Mouse (Mus musculus): ENCODE results near the gene Chrd. TPM values are rescaled to one million over a fixed set of nuclear protein-coding genes. Genes with fewer than 3 reads are reported as not detected.

The Chrd gene
- 5.7 and 6.4 TPM in 2 replicates for polyA plus RNA-seq (2015; fragmentation: Nextera tagmentation; extraction: Ambion mirVana)

GRCm38 (mm10) chr16:20732925-20733730, at the start of gene Chrd:
Chrd (plus strand) TSS chr16:20733127.
- Histone ChIP-seq H3K9me3 (no peaks in the 10 kb centered on the region), H3K4me1 (replicated peaks) (peaks cover 25% of the 10 kb centered on the region), H3K27ac (peak within 1 kb of the TSS; percentile 88), H3K9ac (peak within 1 kb of the TSS; percentile 89), H3K4me3 (peak within 1 kb of the TSS; percentile 72), H3K4me2 (peak within 1 kb of the TSS; percentile 96), H3K27me3 (peaks cover 36% of the 10 kb centered on the region), H3K36me3 (peaks cover 22% of the 10 kb centered on the region)
- ATAC-seq (ENCODE audit: low FRiP score), result peak; percentile 79
- under 1% methylated on average over 57 of the region's 70 CpGs for WGBS

- WGBS, result 95% methylated on average over 3 of the region's 3 CpGs
- Histone ChIP-seq H3K4me3 (no peak overlapping the region), H3K27me3 (no peaks in the 10 kb centered on the region), H3K4me1 (replicated peaks) (peaks cover 37% of the 10 kb centered on the region), H3K9ac (no peak overlapping the region), H3K36me3 (peaks cover 66% of the 10 kb centered on the region), H3K27ac (no peak overlapping the region), H3K4me2 (no peak overlapping the region), H3K9me3 (no peaks in the 10 kb centered on the region)
- ATAC-seq (ENCODE audit: low FRiP score), result no peak
Measured at GRCm38 (mm10) chr16:20690774-20691173, 42.2 kb upstream of the Chrd start.

GRCm38 (mm10) chr16:20691617-20692016, 41.3 kb upstream of the Chrd start:
- no peak overlapping the region for H3K4me3 ChIP-seq
- H3K27ac ChIP-seq, result peak overlapping the region; percentile 98; the same call in 1 of the 2 replicates
- H3K9ac ChIP-seq, result no peak overlapping the region
- peaks cover 46% of the 10 kb centered on the region for H3K4me1 ChIP-seq (replicated peaks)
- H3K9me3 ChIP-seq, result no peaks in the 10 kb centered on the region
- 82% methylated on average over 1 of the region's 1 CpGs for WGBS
- H3K36me3 ChIP-seq, result peaks cover 58% of the 10 kb centered on the region
- H3K27me3 ChIP-seq, result no peaks in the 10 kb centered on the region
- no peak for ATAC-seq (ENCODE audit: low FRiP score)
- H3K4me2 ChIP-seq, result no peak overlapping the region

GRCm38 (mm10) chr16:20692241-20692965, 40.5 kb upstream of the Chrd start:
- H3K27ac ChIP-seq, result peak overlapping the region; percentile 98
- WGBS, result 37% methylated on average over 16 of the region's 16 CpGs
- H3K4me2 ChIP-seq, result peak overlapping the region; percentile 81
- peak; percentile 0; the same call in 1 of the 2 replicates for ATAC-seq (ENCODE audit: low FRiP score)
- H3K27me3 ChIP-seq, result no peaks in the 10 kb centered on the region
- H3K4me3 ChIP-seq, result peak overlapping the region; percentile 64
- H3K36me3 ChIP-seq, result peaks cover 50% of the 10 kb centered on the region
- peak overlapping the region; percentile 85; the same call in 1 of the 2 replicates for H3K9ac ChIP-seq
- H3K4me1 ChIP-seq (replicated peaks), result peaks cover 49% of the 10 kb centered on the region
- no peaks in the 10 kb centered on the region for H3K9me3 ChIP-seq

GRCm38 (mm10) chr16:20693111-20693701, 39.7 kb upstream of the Chrd start, which contains the start of gene Fam131a:
Fam131a (plus strand) TSS chr16:20693241.
- Histone ChIP-seq H3K4me1 (replicated peaks) (peaks cover 49% of the 10 kb centered on the region), H3K9me3 (no peaks in the 10 kb centered on the region), H3K27me3 (no peaks in the 10 kb centered on the region), H3K9ac (peak within 1 kb of the TSS; percentile 85), H3K4me3 (peak within 1 kb of the TSS; percentile 64), H3K27ac (peak within 1 kb of the TSS; percentile 98), H3K4me2 (peak within 1 kb of the TSS; percentile 81), H3K36me3 (peaks cover 43% of the 10 kb centered on the region)
- peak; percentile 96 for ATAC-seq (ENCODE audit: low FRiP score)
- WGBS, result 1% methylated on average over 37 of the region's 37 CpGs

- H3K27me3 ChIP-seq, result no peaks in the 10 kb centered on the region
- peak overlapping the region; percentile 87; the same call in 1 of the 2 replicates for H3K27ac ChIP-seq
- H3K4me2 ChIP-seq, result peak overlapping the region; percentile 71; the same call in 1 of the 2 replicates
- no peak overlapping the region for H3K4me3 ChIP-seq
- H3K9me3 ChIP-seq, result no peaks in the 10 kb centered on the region
- peaks cover 42% of the 10 kb centered on the region for H3K36me3 ChIP-seq
- H3K4me1 ChIP-seq (replicated peaks), result peaks cover 49% of the 10 kb centered on the region
- WGBS, result 66% methylated on average over 8 of the region's 8 CpGs
- peak overlapping the region; percentile 81; the same call in 1 of the 2 replicates for H3K9ac ChIP-seq
- no peak for ATAC-seq (ENCODE audit: low FRiP score)
Measured at GRCm38 (mm10) chr16:20694781-20695180, 38.1 kb upstream of the Chrd start.

- H3K4me1 ChIP-seq (replicated peaks), result peaks cover 54% of the 10 kb centered on the region
- H3K9ac ChIP-seq, result peak overlapping the region; percentile 81
- H3K36me3 ChIP-seq, result peaks cover 43% of the 10 kb centered on the region
- peak; percentile 72 for ATAC-seq (ENCODE audit: low FRiP score)
- no peaks in the 10 kb centered on the region for H3K27me3 ChIP-seq
- H3K4me2 ChIP-seq, result peak overlapping the region; percentile 71
- peak overlapping the region; percentile 46 for H3K4me3 ChIP-seq
- peak overlapping the region; percentile 87 for H3K27ac ChIP-seq
- no peaks in the 10 kb centered on the region for H3K9me3 ChIP-seq
- 2% methylated on average over 46 of the region's 46 CpGs for WGBS
Measured at GRCm38 (mm10) chr16:20695622-20696323, 37.2 kb upstream of the Chrd start.

- H3K36me3 ChIP-seq, result peaks cover 46% of the 10 kb centered on the region
- no peak overlapping the region for H3K4me3 ChIP-seq
- no peak overlapping the region for H3K9ac ChIP-seq
- no peaks in the 10 kb centered on the region for H3K27me3 ChIP-seq
- H3K4me1 ChIP-seq (replicated peaks), result peaks cover 53% of the 10 kb centered on the region
- no peaks in the 10 kb centered on the region for H3K9me3 ChIP-seq
- WGBS, result 82% methylated on average over 5 of the region's 5 CpGs
- H3K4me2 ChIP-seq, result no peak overlapping the region
- H3K27ac ChIP-seq, result no peak overlapping the region
- ATAC-seq (ENCODE audit: low FRiP score), result no peak
Measured at GRCm38 (mm10) chr16:20699266-20699665, 33.7 kb upstream of the Chrd start.

- H3K36me3 ChIP-seq, result peaks cover 52% of the 10 kb centered on the region
- no peak for ATAC-seq (ENCODE audit: low FRiP score)
Measured at GRCm38 (mm10) chr16:20700036-20700435, 32.9 kb upstream of the Chrd start.

GRCm38 (mm10) chr16:20701316-20701715, 31.6 kb upstream of the Chrd start:
- H3K9ac ChIP-seq, result peak overlapping the region; percentile 60
- ATAC-seq (ENCODE audit: low FRiP score), result no peak; the same call in 1 of the 2 replicates
- H3K4me1 ChIP-seq (replicated peaks), result peaks cover 33% of the 10 kb centered on the region
- H3K27ac ChIP-seq, result peak overlapping the region; percentile 77
- no peaks in the 10 kb centered on the region for H3K9me3 ChIP-seq
- no peak overlapping the region for H3K4me2 ChIP-seq
- H3K27me3 ChIP-seq, result no peaks in the 10 kb centered on the region
- WGBS, result 31% methylated on average over 7 of the region's 7 CpGs
- H3K4me3 ChIP-seq, result no peak overlapping the region
- H3K36me3 ChIP-seq, result peaks cover 65% of the 10 kb centered on the region

More at GRCm38 (mm10) chr16:20700036-20700435, 32.9 kb upstream of the Chrd start:
- Histone ChIP-seq H3K4me1 (replicated peaks) (peaks cover 45% of the 10 kb centered on the region), H3K4me3 (no peak overlapping the region), H3K27ac (no peak overlapping the region), H3K9me3 (no peaks in the 10 kb centered on the region), H3K9ac (0 out of 2 replicates have a peak overlapping the region, but pooled peaks have one; percentile 24), H3K4me2 (no peak overlapping the region), H3K27me3 (no peaks in the 10 kb centered on the region)
- WGBS, result 35% methylated on average over 5 of the region's 5 CpGs

- H3K9ac ChIP-seq, result peak overlapping the region; percentile 60
- peak overlapping the region; percentile 77 for H3K27ac ChIP-seq
- H3K4me1 ChIP-seq (replicated peaks), result peaks cover 27% of the 10 kb centered on the region
- H3K9me3 ChIP-seq, result no peaks in the 10 kb centered on the region
- H3K36me3 ChIP-seq, result peaks cover 71% of the 10 kb centered on the region
- H3K4me2 ChIP-seq, result 0 out of 2 replicates have a peak overlapping the region, but pooled peaks have one; percentile 25
- ATAC-seq (ENCODE audit: low FRiP score), result peak; percentile 30; the same call in 1 of the 2 replicates
- H3K27me3 ChIP-seq, result no peaks in the 10 kb centered on the region
- 8% methylated on average over 12 of the region's 12 CpGs for WGBS
- no peak overlapping the region for H3K4me3 ChIP-seq
Measured at GRCm38 (mm10) chr16:20701729-20702521, 31.0 kb upstream of the Chrd start.
